ENCODE assay signal across 24 mouse cellular contexts in genomic region chr19:44144366-44144765, GRCm38 (mm10). TPM values are rescaled to one million over a fixed set of nuclear protein-coding genes. Genes with fewer than 3 reads are reported as not detected.
DNase-seq lines count a peak whose midpoint lies in the region; ATAC-seq lines count a peak whose summit lies in the region.
"Had no signal": no experiment of that assay in that cellular context is flagged by ENCODE, and none has a peak within 500 bp of the region (broad histone marks: within the 10 kb centered on the region; RNA-seq: fewer than 3 reads in every experiment).

No protein-coding gene starts in this region.

- peaks cover 46% of the 10 kb centered on the region for H3K36me3 ChIP-seq in heart, embryonic 10.5 days
- H3K36me3 ChIP-seq in heart, embryonic 12.5 days = peaks cover 48% of the 10 kb centered on the region

- WGBS in heart, embryonic 10.5 days = 85% methylated on average over 9 of the region's 9 CpGs
- 82% methylated on average over 9 of the region's 9 CpGs for WGBS in heart, embryonic 12.5 days

- H3K4me1 ChIP-seq in heart, embryonic 10.5 days = peaks cover 13% of the 10 kb centered on the region
- peaks cover 10% of the 10 kb centered on the region for H3K4me1 ChIP-seq in heart, embryonic 12.5 days (replicated peaks)

- no peak overlapping the region for H3K27ac ChIP-seq in heart, embryonic 10.5 days
- H3K27ac ChIP-seq in heart, embryonic 12.5 days (ENCODE audit: poor library complexity, severe bottlenecking) = no peak overlapping the region
- H3K27ac ChIP-seq: embryonic facial prominence, embryonic 10.5 days; forebrain, embryonic 13.5 days; heart, embryonic 13.5 days; hindbrain, embryonic 12.5 days; kidney, embryonic 15.5 days; liver, embryonic 14.5 days; midbrain, embryonic 13.5 days; stomach, postnatal 0 days had no signal

- ATAC-seq in heart, embryonic 12.5 days (ENCODE audit: insufficient number of reproducible peaks, low FRiP score) = no peak
- ATAC-seq in hematopoietic stem cell, adult 5-6 weeks (replicated peaks in 1 of 2; ENCODE audit: insufficient read depth in 1 of 2, low FRiP score in 2 of 2, low TSS enrichment in 1 of 2, low read depth in 1 of 2, poor library complexity in 2 of 2, severe bottlenecking in 2 of 2) = peak; percentile 68 to 81
- no peak for ATAC-seq in megakaryocyte-erythroid progenitor cell, adult 5-6 weeks (replicated peaks; ENCODE audit: low FRiP score, low TSS enrichment, poor library complexity, severe bottlenecking)
- ATAC-seq: forebrain, embryonic 13.5 days; midbrain, embryonic 13.5 days had no signal

- H3K4me3 ChIP-seq in heart, embryonic 10.5 days = no peak overlapping the region
- H3K4me3 ChIP-seq in heart, embryonic 12.5 days = no peak overlapping the region
- H3K4me3 ChIP-seq: embryonic facial prominence, embryonic 10.5 days; forebrain, embryonic 13.5 days; heart, embryonic 13.5 days; hindbrain, embryonic 12.5 days; kidney, embryonic 15.5 days had no signal

- no peak overlapping the region for H3K9ac ChIP-seq in heart, embryonic 12.5 days
- H3K9ac ChIP-seq: forebrain, embryonic 13.5 days; kidney, embryonic 15.5 days; liver, embryonic 14.5 days had no signal

- no peak overlapping the region for H3K4me2 ChIP-seq in heart, embryonic 12.5 days
- H3K4me2 ChIP-seq: heart, embryonic 13.5 days had no signal

- peak; percentile 66 for DNase-seq in heart, embryonic 10.5 days (ENCODE audit: low spot score)
- DNase-seq in spleen, postnatal 36 days (ENCODE audit: low spot score in 2 of 2) = peak; percentile 66 to 67
- no peak for DNase-seq in spleen, postnatal 14 days (ENCODE audit: low spot score in 2 of 2)
- DNase-seq in layer of hippocampus, adult 8-10 months (ENCODE audit: low spot score in 2 of 2) = no peak
- no peak for DNase-seq in adrenal gland, adult 2 months
- DNase-seq: cerebellum, postnatal 36 days; gastrocnemius, postnatal 36 days; layer of hippocampus, postnatal 36 days; left cerebral cortex, postnatal 4 days; lung, postnatal 14 days; right cerebral cortex, adult 18-20 months; thymus, postnatal 14 days had no signal

- H3K9me3 ChIP-seq in heart, embryonic 10.5 days = no peaks in the 10 kb centered on the region
- no peaks in the 10 kb centered on the region for H3K9me3 ChIP-seq in heart, embryonic 12.5 days (replicated peaks)
- H3K9me3 ChIP-seq: embryonic facial prominence, embryonic 10.5 days; forebrain, embryonic 13.5 days; heart, embryonic 13.5 days; hindbrain, embryonic 12.5 days; kidney, embryonic 15.5 days; midbrain, embryonic 13.5 days had no signal

- peaks cover 10% of the 10 kb centered on the region; the same call in 1 of the 2 replicates for H3K27me3 ChIP-seq in heart, embryonic 10.5 days (ENCODE audit: insufficient read depth, poor library complexity, severe bottlenecking)
- H3K27me3 ChIP-seq in heart, embryonic 12.5 days (replicated peaks) = peaks cover 13% of the 10 kb centered on the region

RNA-seq across cellular contexts. Expression of gene Bloc1s2, which starts 1.9 kb away (rescaled TPM):
- polyA plus RNA-seq in heart, embryonic 10.5 days (2016; fragmentation: Nextera tagmentation; extraction: Ambion mirVana) = 69.0 and 91.3 TPM in 2 replicates
- polyA plus RNA-seq in heart, embryonic 12.5 days (2016; fragmentation: Nextera tagmentation; extraction: Ambion mirVana) = 63.0 and 64.0 TPM in 2 replicates
- 35.1 and 65.0 TPM in 2 replicates for total RNA-seq in hematopoietic stem cell, adult 5-6 weeks (2017)
- 10 to 100 TPM; 55.5 to 72.3 (median 59.8) TPM for total RNA-seq in layer of hippocampus, adult 8-10 months (2022)
- 65.5 and 75.1 TPM in 2 replicates for total RNA-seq in megakaryocyte-erythroid progenitor cell, adult 5-6 weeks (2014; fragmentation: Nextera tagmentation)
- 33.0 and 53.6 TPM in 2 replicates for total RNA-seq in megakaryocyte-erythroid progenitor cell, adult 5-6 weeks (2017)
- total RNA-seq in adrenal gland, adult 2 months (2021) = 10 to 100 TPM; 21.1 to 23.9 TPM
- polyA plus RNA-seq in adrenal gland, adult 2 months (2012; rRNA removed) = 6.5 and 12.9 TPM in 2 replicates

RNA-seq across cellular contexts. Expression of gene Cwf19l1, which starts 8.7 kb away (rescaled TPM):
- 21.9 and 23.8 TPM in 2 replicates for polyA plus RNA-seq in heart, embryonic 10.5 days (2016; fragmentation: Nextera tagmentation; extraction: Ambion mirVana)
- 19.1 and 19.7 TPM in 2 replicates for polyA plus RNA-seq in heart, embryonic 12.5 days (2016; fragmentation: Nextera tagmentation; extraction: Ambion mirVana)
- 24.7 and 41.4 TPM in 2 replicates for total RNA-seq in hematopoietic stem cell, adult 5-6 weeks (2017)
- 10 to 100 TPM; 19.1 to 21.2 (median 19.9) TPM for total RNA-seq in layer of hippocampus, adult 8-10 months (2022)
- 52.6 and 56.0 TPM in 2 replicates for total RNA-seq in megakaryocyte-erythroid progenitor cell, adult 5-6 weeks (2014; fragmentation: Nextera tagmentation)
- total RNA-seq in megakaryocyte-erythroid progenitor cell, adult 5-6 weeks (2017) = 37.2 and 68.7 TPM in 2 replicates
- 10 to 100 TPM; 16.5 to 25.4 TPM for total RNA-seq in adrenal gland, adult 2 months (2021)
- polyA plus RNA-seq in adrenal gland, adult 2 months (2012; rRNA removed) = 3.3 and 6.2 TPM in 2 replicates

RNA-seq across cellular contexts. Expression of gene Chuk, which starts 37.1 kb away (rescaled TPM):
- 36.8 and 47.0 TPM in 2 replicates for polyA plus RNA-seq in heart, embryonic 10.5 days (2016; fragmentation: Nextera tagmentation; extraction: Ambion mirVana)
- 36.3 and 37.4 TPM in 2 replicates for polyA plus RNA-seq in heart, embryonic 12.5 days (2016; fragmentation: Nextera tagmentation; extraction: Ambion mirVana)
- 58.9 and 63.9 TPM in 2 replicates for total RNA-seq in hematopoietic stem cell, adult 5-6 weeks (2017)
- total RNA-seq in layer of hippocampus, adult 8-10 months (2022) = 10 to 100 TPM; 42.6 to 64.1 (median 51.9) TPM
- 51.8 and 62.3 TPM in 2 replicates for total RNA-seq in megakaryocyte-erythroid progenitor cell, adult 5-6 weeks (2014; fragmentation: Nextera tagmentation)
- 66.0 and 75.8 TPM in 2 replicates for total RNA-seq in megakaryocyte-erythroid progenitor cell, adult 5-6 weeks (2017)
- 10 to 100 TPM; 48.7 to 78.2 TPM for total RNA-seq in adrenal gland, adult 2 months (2021)
- polyA plus RNA-seq in adrenal gland, adult 2 months (2012; rRNA removed) = 8.9 and 10.5 TPM in 2 replicates

RNA-seq across cellular contexts. Expression of gene Pkd2l1, which starts 47.9 kb away (rescaled TPM):
- not detected in 2 replicates for polyA plus RNA-seq in heart, embryonic 10.5 days (2016; fragmentation: Nextera tagmentation; extraction: Ambion mirVana)
- polyA plus RNA-seq in heart, embryonic 12.5 days (2016; fragmentation: Nextera tagmentation; extraction: Ambion mirVana) = not detected in 2 replicates
- total RNA-seq in hematopoietic stem cell, adult 5-6 weeks (2017) = not detected in 2 replicates
- total RNA-seq in layer of hippocampus, adult 8-10 months (2022) = under 1 TPM; 0.26 to 0.64 (median 0.34) TPM
- 0.04 TPM in 1 of 2 replicates, not detected in the other for total RNA-seq in megakaryocyte-erythroid progenitor cell, adult 5-6 weeks (2014; fragmentation: Nextera tagmentation)
- not detected in 2 replicates for total RNA-seq in megakaryocyte-erythroid progenitor cell, adult 5-6 weeks (2017)
- not detected for total RNA-seq in adrenal gland, adult 2 months (2021)
- 0.02 TPM in 1 of 2 replicates, not detected in the other for polyA plus RNA-seq in adrenal gland, adult 2 months (2012; rRNA removed)
- total RNA-seq: gastrocnemius, postnatal 36 days; left cerebral cortex, postnatal 4 days had no signal
- polyA plus RNA-seq: liver, embryonic 14.5 days; stomach, postnatal 0 days had no signal

RNA-seq across cellular contexts. Expression of gene Scd3, which starts 58.7 kb away (rescaled TPM):
- 0.15 and 0.64 TPM in 2 replicates for polyA plus RNA-seq in heart, embryonic 10.5 days (2016; fragmentation: Nextera tagmentation; extraction: Ambion mirVana)
- not detected in 2 replicates for polyA plus RNA-seq in heart, embryonic 12.5 days (2016; fragmentation: Nextera tagmentation; extraction: Ambion mirVana)
- total RNA-seq in hematopoietic stem cell, adult 5-6 weeks (2017) = 0.06 and 0.20 TPM in 2 replicates
- 1 to 10 TPM; 2.7 to 4.1 (median 3.2) TPM for total RNA-seq in layer of hippocampus, adult 8-10 months (2022)
- not detected in 2 replicates for total RNA-seq in megakaryocyte-erythroid progenitor cell, adult 5-6 weeks (2014; fragmentation: Nextera tagmentation)
- not detected in 2 replicates for total RNA-seq in megakaryocyte-erythroid progenitor cell, adult 5-6 weeks (2017)
- total RNA-seq in adrenal gland, adult 2 months (2021) = under 1 TPM in 1 of 2 experiments, not detected in 1; 0.09 TPM
- polyA plus RNA-seq in adrenal gland, adult 2 months (2012; rRNA removed) = 0.10 TPM in 1 of 2 replicates, not detected in the other
- total RNA-seq: gastrocnemius, postnatal 36 days had no signal
- polyA plus RNA-seq: liver, embryonic 14.5 days; small intestine, adult 2 months had no signal

Comparison
In these comparisons a context has a peak if more than half of its experiments do, and no peak if none do; other contexts are left out.
1. DNase-seq: peak in heart, embryonic 10.5 days (single experiment) and spleen, postnatal 36 days (2 of 2); none in spleen, postnatal 14 days (0 of 2), layer of hippocampus, adult 8-10 months (0 of 2) and adrenal gland, adult 2 months (single experiment).
2. ATAC-seq: peak in hematopoietic stem cell, adult 5-6 weeks (2 of 2); none in heart, embryonic 12.5 days (single experiment) and megakaryocyte-erythroid progenitor cell, adult 5-6 weeks (single experiment).